Mouse (Mus musculus) ES-Bruce4 (cell line): ENCODE data around the gene Cyp2d10.

Source experiments
- CTCF ChIP-seq: IDR thresholded peaks from one replicate; pipeline ENCODE4 v1.8.1; 2011; ENCODE audit warnings: low read depth, low read length
- POLR2A ChIP-seq: IDR thresholded peaks from one replicate; pipeline ENCODE4 v1.8.1; 2011; ENCODE audit warnings: low read length; ENCODE audit not compliant: insufficient read depth

GRCm38 (mm10) chr15:82372991-82373390 is 34.0 kb downstream of the Cyp2d10 start:
- TF ChIP-seq POLR2A: no peak
- TF ChIP-seq CTCF: no peak
